Mouse (Mus musculus): ENCODE results near the gene Cntn4.

GRCm38 (mm10) chr6:106387833-106388406 is 710.5 kb downstream of the Cntn4 start:
- no peak for TF ChIP-seq POLR2A (IDR thresholded peaks at IDR 0.05; ENCODE audit: low read depth, low read length)
- TF ChIP-seq CTCF (conservative IDR thresholded peaks at IDR 0.05; ENCODE audit: insufficient read depth, insufficient read length, low read depth, low read length): no peak
